Mouse (Mus musculus) limb, embryonic 15.5 days (tissue): ENCODE data around the gene Zfp97. TPM values are rescaled to one million over a fixed set of nuclear protein-coding genes. Genes with fewer than 3 reads are reported as not detected.
"Not testable (repeated sequence)": the region's sequence is repeated elsewhere in the genome, so short reads cannot be mapped to it uniquely, and the experiment has no call there.

Experiments
- ATAC-seq: fragments of 200-750 bp; cut with Nextera tagmentation; 2 replicates; pipeline ENCODE4 v1.8.0; 2017; ENCODE audit warnings: low read depth, moderate TSS enrichment; ENCODE audit not compliant: insufficient number of reproducible peaks, low FRiP score, low TSS enrichment
- H3K27ac ChIP-seq: fragments of 300-500 bp; sonication (generic); 2 replicates; pipeline ENCODE4 v1.5.1; 2015; ENCODE audit warnings: moderate library complexity, mild to moderate bottlenecking, inconsistent platforms
- H3K27me3 ChIP-seq: fragments of 300-500 bp; sonication (generic); 2 replicates; pipeline ENCODE4 v1.6.1; 2015; ENCODE audit warnings: inconsistent platforms
- H3K36me3 ChIP-seq: fragments of 300-500 bp; sonication (generic); 2 replicates; pipeline ENCODE4 v1.6.1; 2015; ENCODE audit warnings: inconsistent platforms
- H3K4me1 ChIP-seq: fragments of 300-500 bp; sonication (generic); 2 replicates; pipeline ENCODE4 v1.6.1; 2015; ENCODE audit warnings: inconsistent platforms
- H3K4me2 ChIP-seq: fragments of 300-500 bp; sonication (generic); 2 replicates; pipeline ENCODE4 v1.6.1; 2015; ENCODE audit warnings: mild to moderate bottlenecking, inconsistent platforms
- H3K4me3 ChIP-seq: fragments of 300-500 bp; sonication (generic); 2 replicates; pipeline ENCODE4 v1.5.1; 2015; ENCODE audit warnings: mild to moderate bottlenecking, inconsistent platforms
- H3K9ac ChIP-seq: fragments of 300-500 bp; sonication (generic); 2 replicates; pipeline ENCODE4 v1.6.1; 2015; ENCODE audit warnings: inconsistent platforms
- H3K9me3 ChIP-seq: fragments of 300-500 bp; sonication (generic); 2 replicates; pipeline ENCODE4 v1.6.1; 2016; ENCODE audit warnings: inconsistent platforms
- WGBS: fragments of 180-500 bp; shearing (Covaris S2); methylation state at CpG from one replicate; pipeline ENCODE4 v1.1.7; 2015; 5-methylcytosine and 5-hydroxymethylcytosine counted together
- polyA plus RNA-seq: library from polyadenylated mRNA; unstranded; fragments of >200 nt; fragmentation: Nextera tagmentation; extraction: Ambion mirVana; gene quantifications from 2 replicates; pipeline ENCODE4 v1.2.1, GENCODE M21; 2015

Gene Zfp97
- 5.6 and 5.8 TPM in 2 replicates for polyA plus RNA-seq

- H3K36me3 ChIP-seq, H3K9ac ChIP-seq, H3K27ac ChIP-seq, H3K27me3 ChIP-seq, H3K9me3 ChIP-seq, H3K4me1 ChIP-seq, H3K4me2 ChIP-seq, H3K4me3 ChIP-seq: not testable (repeated sequence)
- WGBS = no CpG with 5 or more reads among the region's 8 CpGs
- ATAC-seq = peak; percentile 65; the same call in 1 of the 2 replicates
Measured at GRCm38 (mm10) chr17:17120830-17121502, at the start of gene Zfp97. Zfp97 (plus strand) TSS chr17:17121415.

- not testable (repeated sequence) for H3K4me3 ChIP-seq, H3K27me3 ChIP-seq, H3K27ac ChIP-seq, H3K9ac ChIP-seq, H3K4me2 ChIP-seq, H3K9me3 ChIP-seq, H3K4me1 ChIP-seq, H3K36me3 ChIP-seq
- WGBS = no CpG with 5 or more reads among the region's 8 CpGs
- ATAC-seq = peak; percentile 82; the same call in 1 of the 2 replicates
Measured at GRCm38 (mm10) chr17:17178757-17179413, 57.7 kb downstream of the Zfp97 start.

DNA sequence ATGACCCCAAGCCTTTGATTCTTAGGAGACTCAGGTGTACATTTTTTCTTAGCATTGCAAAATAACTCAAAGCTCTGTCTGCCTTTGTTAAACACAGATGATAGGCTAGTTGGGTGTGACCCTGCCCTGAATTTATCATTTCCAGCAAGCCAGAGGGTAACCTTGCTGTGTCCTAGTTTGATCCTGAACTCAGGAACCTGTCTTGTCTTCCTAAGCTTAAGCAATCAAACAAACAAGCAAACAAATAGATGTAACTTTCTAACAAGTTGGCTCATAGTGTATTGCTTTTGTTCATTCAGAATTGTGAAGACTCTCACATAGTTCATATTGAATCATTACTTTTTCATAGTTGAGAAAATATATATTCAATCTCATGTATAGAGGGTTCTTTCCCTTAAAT is 73.5 kb downstream of the Zfp97 start:
- not testable (repeated sequence) for H3K4me1 ChIP-seq, H3K4me2 ChIP-seq, H3K27ac ChIP-seq, H3K4me3 ChIP-seq, ATAC-seq, H3K27me3 ChIP-seq, H3K9ac ChIP-seq
- peaks cover 14% of the 10 kb centered on the region; the same call in 1 of the 2 replicates for H3K9me3 ChIP-seq
- H3K36me3 ChIP-seq = peaks cover 11% of the 10 kb centered on the region

GRCm38 (mm10) chr17:17195178-17195577 is 74.0 kb downstream of the Zfp97 start:
- H3K9me3 ChIP-seq = peaks cover 16% of the 10 kb centered on the region; the same call in 1 of the 2 replicates
- no peaks in the 10 kb centered on the region for H3K27me3 ChIP-seq
- no peaks in the 10 kb centered on the region for H3K4me1 ChIP-seq
- no peak overlapping the region for H3K9ac ChIP-seq
- H3K4me3 ChIP-seq = no peak overlapping the region
- H3K4me2 ChIP-seq = no peak overlapping the region
- peaks cover 11% of the 10 kb centered on the region for H3K36me3 ChIP-seq
- no peak overlapping the region for H3K27ac ChIP-seq
- ATAC-seq = no peak

- WGBS = 94% methylated on average over 3 of the region's 3 CpGs
- ATAC-seq, H3K4me3 ChIP-seq, H3K27me3 ChIP-seq, H3K4me2 ChIP-seq, H3K9ac ChIP-seq, H3K4me1 ChIP-seq, H3K27ac ChIP-seq: not testable (repeated sequence)
- H3K9me3 ChIP-seq = peaks cover 16% of the 10 kb centered on the region; the same call in 1 of the 2 replicates
- peaks cover 13% of the 10 kb centered on the region for H3K36me3 ChIP-seq
Measured at GRCm38 (mm10) chr17:17196111-17196510, 74.9 kb downstream of the Zfp97 start.

Other genes starting within 250 kb of the Zfp97 start
- 5.5 and 6.6 TPM in 2 replicates for gene Zfp960, start 57.3 kb upstream of the Zfp97 start, polyA plus RNA-seq